Mouse (Mus musculus) bone marrow, adult 2 months (tissue): ENCODE measurements around the gene Smyd3.

Experiments
- CTCF ChIP-seq: fragments of 200-500 bp; IDR thresholded peaks from 2 replicates; pipeline ENCODE4 v1.5.1; 2011; ENCODE audit warnings: low read length, control low read depth; ENCODE audit not compliant: control insufficient read depth, insufficient read depth
- POLR2A ChIP-seq: fragments of 200-500 bp; IDR thresholded peaks from 2 replicates; pipeline ENCODE4 v1.6.1; 2011; ENCODE audit warnings: low read depth, mild to moderate bottlenecking, control low read depth, low read length, borderline replicate concordance; ENCODE audit not compliant: control insufficient read depth

- TF ChIP-seq CTCF (no peak), POLR2A (no peak)
These were observed 142.9 kb downstream of the Smyd3 start for GRCm38 (mm10) chr1:179374987-179375386.
